Mouse (Mus musculus) liver, postnatal 0 days (tissue): ENCODE measurements around the gene Rtl3. TPM values are rescaled to one million over a fixed set of nuclear protein-coding genes. Genes with fewer than 3 reads are reported as not detected.

Source experiments
- ATAC-seq: fragments of 200-750 bp; cut with Nextera tagmentation; 2 replicates; pipeline ENCODE4 v1.8.0; 2017; ENCODE audit warnings: mild to moderate bottlenecking, moderate library complexity
- DNase-seq: peaks from one replicate; pipeline ENCODE4 v3.0.0-alpha.2; 2016
- H3K27ac ChIP-seq: fragments of 300-500 bp; sonication (generic); 2 replicates; pipeline ENCODE4 v1.5.1; 2014; ENCODE audit warnings: antibody characterized with exemption, moderate library complexity, mild to moderate bottlenecking, low read depth
- H3K27me3 ChIP-seq: fragments of 300-500 bp; sonication (generic); 2 replicates; pipeline ENCODE4 v1.6.1; 2014; ENCODE audit warnings: low read length, control low read depth, mixed read lengths; ENCODE audit not compliant: insufficient read depth
- H3K36me3 ChIP-seq: fragments of 300-500 bp; sonication (generic); replicated peaks from 2 replicates; pipeline ENCODE4 v1.6.1; 2014; ENCODE audit warnings: mild to moderate bottlenecking, control low read depth, low read length, moderate library complexity, mixed read lengths; ENCODE audit not compliant: insufficient read depth
- H3K4me1 ChIP-seq: fragments of 300-500 bp; sonication (generic); 2 replicates; pipeline ENCODE4 v1.6.1; 2014; ENCODE audit warnings: antibody characterized with exemption, mild to moderate bottlenecking, control low read depth; ENCODE audit not compliant: insufficient read depth
- H3K4me2 ChIP-seq: fragments of 300-500 bp; sonication (generic); 2 replicates; pipeline ENCODE4 v1.6.1; 2014; ENCODE audit warnings: low read depth, mild to moderate bottlenecking, low read length, moderate library complexity, mixed read lengths
- H3K4me3 ChIP-seq: fragments of 300-500 bp; sonication (generic); 2 replicates; pipeline ENCODE4 v1.5.1; 2014; ENCODE audit warnings: low read depth, low read length
- H3K9ac ChIP-seq: fragments of 300-500 bp; sonication (generic); replicated peaks from 2 replicates; pipeline ENCODE4 v1.6.1; 2014; ENCODE audit warnings: mild to moderate bottlenecking, moderate library complexity
- H3K9me3 ChIP-seq: fragments of 300-500 bp; sonication (generic); 2 replicates; pipeline ENCODE4 v1.6.1; 2016; ENCODE audit warnings: mild to moderate bottlenecking, control low read depth, low read length, mixed read lengths
- CTCF ChIP-seq: sonication (generic); IDR thresholded peaks from 2 replicates; pipeline ENCODE4 v1.5.1; 2016; ENCODE audit warnings: antibody characterized with exemption, low read depth
- EP300 ChIP-seq: IDR thresholded peaks from 2 replicates; pipeline ENCODE4 v1.6.1; 2016; ENCODE audit warnings: antibody characterized with exemption, low read depth, mild to moderate bottlenecking
- WGBS: fragments of 180-500 bp; shearing (Covaris S2); extraction: QIAGEN DNeasy Blood & Tissue Kit; methylation state at CpG from one replicate; pipeline ENCODE4 v1.1.7; 2014; ENCODE audit not compliant: insufficient replicate concordance; 5-methylcytosine and 5-hydroxymethylcytosine counted together
- polyA plus RNA-seq: library from polyadenylated mRNA; unstranded; fragments of >200 nt; fragmentation: Nextera tagmentation; extraction: Ambion mirVana; gene quantifications from 2 replicates; pipeline ENCODE4 v1.2.1, GENCODE M21; 2015

Gene Rtl3
- 0.43 TPM in 2 replicates for polyA plus RNA-seq

- H3K27me3 ChIP-seq: no peaks in the 10 kb centered on the region
- ATAC-seq: no peak
These were observed at the start of gene Rtl3 for GRCm38 (mm10) chrX:106840409-106840808. Gene Rtl3, minus strand, starts transcription at chrX:106840644.

GRCm38 (mm10) chrX:106872315-106872714, 31.9 kb upstream of the Rtl3 start:
- no peak overlapping the region for H3K4me3 ChIP-seq
- no peaks in the 10 kb centered on the region for H3K9me3 ChIP-seq
- H3K27me3 ChIP-seq: no peaks in the 10 kb centered on the region
- ATAC-seq: no peak
- no peak overlapping the region for H3K27ac ChIP-seq
- no peaks in the 10 kb centered on the region for H3K36me3 ChIP-seq
- DNase-seq: no peak
- no peak for TF ChIP-seq CTCF
- TF ChIP-seq EP300: no peak
- H3K9ac ChIP-seq: no peak overlapping the region
- no peak overlapping the region for H3K4me2 ChIP-seq
- H3K4me1 ChIP-seq: no peaks in the 10 kb centered on the region
- 53% methylated on average over 4 of the region's 4 CpGs for WGBS

More at GRCm38 (mm10) chrX:106840409-106840808, at the start of gene Rtl3:
- Histone ChIP-seq H3K36me3 (no peaks in the 10 kb centered on the region), H3K9me3 (0 out of 2 replicates have a peak, but pooled peaks cover 2% of the 10 kb centered on the region), H3K4me3 (no peak within 1 kb of the TSS), H3K4me2 (0 out of 2 replicates have a peak within 1 kb of the TSS, but pooled peaks have one; percentile 2), H3K4me1 (no peaks in the 10 kb centered on the region), H3K27ac (no peak within 1 kb of the TSS), H3K9ac (no peak within 1 kb of the TSS)
- WGBS: 60% methylated on average over 7 of the region's 7 CpGs
- TF ChIP-seq EP300: no peak
- no peak for TF ChIP-seq CTCF
- no peak for DNase-seq

GRCm38 (mm10) chrX:106871894-106872293, 31.4 kb upstream of the Rtl3 start:
- TF ChIP-seq EP300: no peak
- no peak for TF ChIP-seq CTCF
- 43% methylated on average over 3 of the region's 3 CpGs for WGBS
- ATAC-seq (no peak), DNase-seq (no peak)
- Histone ChIP-seq H3K4me1 (no peaks in the 10 kb centered on the region), H3K4me3 (no peak overlapping the region), H3K9ac (no peak overlapping the region), H3K36me3 (no peaks in the 10 kb centered on the region), H3K4me2 (no peak overlapping the region), H3K27ac (no peak overlapping the region), H3K27me3 (no peaks in the 10 kb centered on the region), H3K9me3 (no peaks in the 10 kb centered on the region)

DNA sequence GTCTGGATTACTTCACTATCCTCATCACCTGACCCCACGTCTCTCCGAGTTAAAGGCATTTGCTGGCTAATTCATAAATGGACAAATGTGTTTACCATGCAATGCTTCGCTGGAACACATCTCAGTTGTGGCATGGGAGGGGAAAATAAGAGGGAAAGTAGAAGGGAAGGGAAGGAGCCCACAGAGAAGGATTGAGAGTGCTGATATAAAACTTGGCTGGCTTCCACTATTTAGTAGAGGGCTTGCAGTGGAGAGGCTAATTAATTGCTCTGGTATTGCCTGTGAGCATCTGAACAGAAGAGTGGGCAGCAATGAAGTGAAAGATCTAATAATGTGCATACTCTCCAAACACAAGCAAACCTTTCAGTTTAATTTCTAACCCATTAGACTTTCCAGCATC, 31.0 kb upstream of the Rtl3 start:
- H3K9ac ChIP-seq: no peak overlapping the region
- H3K27me3 ChIP-seq: no peaks in the 10 kb centered on the region
- H3K9me3 ChIP-seq: no peaks in the 10 kb centered on the region
- H3K27ac ChIP-seq: no peak overlapping the region
- H3K4me3 ChIP-seq: no peak overlapping the region
- ATAC-seq (no peak), DNase-seq (no peak)
- TF ChIP-seq EP300 (no peak), CTCF (no peak)
- H3K36me3 ChIP-seq: no peaks in the 10 kb centered on the region
- no peak overlapping the region for H3K4me2 ChIP-seq
- WGBS: 69% methylated on average over 3 of the region's 3 CpGs
- H3K4me1 ChIP-seq: no peaks in the 10 kb centered on the region

GRCm38 (mm10) chrX:106853523-106854300, 13.3 kb upstream of the Rtl3 start:
- H3K27ac ChIP-seq: no peak overlapping the region
- no peak overlapping the region for H3K4me2 ChIP-seq
- DNase-seq (no peak), ATAC-seq (no peak)
- no peaks in the 10 kb centered on the region for H3K4me1 ChIP-seq
- H3K9me3 ChIP-seq: no peaks in the 10 kb centered on the region
- 73% methylated on average over 3 of the region's 3 CpGs for WGBS
- no peaks in the 10 kb centered on the region for H3K36me3 ChIP-seq
- H3K27me3 ChIP-seq: no peaks in the 10 kb centered on the region
- H3K9ac ChIP-seq: no peak overlapping the region
- TF ChIP-seq EP300 (no peak), CTCF (no peak)
- H3K4me3 ChIP-seq: no peak overlapping the region

DNA sequence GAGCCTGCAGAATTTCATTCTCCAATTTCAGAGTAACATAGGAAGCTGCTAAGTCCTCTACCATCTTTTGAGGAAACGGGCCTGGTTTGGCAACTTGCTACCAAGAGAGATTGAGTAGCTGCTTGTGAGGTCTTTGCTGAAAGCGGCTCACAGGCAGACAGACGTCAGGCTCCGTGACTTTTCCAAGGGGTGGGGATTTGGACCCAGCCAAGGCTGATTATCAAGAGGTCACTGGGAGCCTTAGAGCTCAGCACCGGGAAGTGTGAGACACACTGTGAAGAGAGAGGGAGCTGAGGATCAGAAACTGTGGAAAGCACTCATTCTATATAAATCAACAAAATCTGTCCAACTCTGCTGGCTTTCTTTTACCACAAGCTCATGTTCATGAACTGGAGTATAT, 853 bp downstream of the Rtl3 start:
- no peak overlapping the region for H3K4me3 ChIP-seq
- no peak overlapping the region for H3K4me2 ChIP-seq
- no peak overlapping the region for H3K9ac ChIP-seq
- no peaks in the 10 kb centered on the region for H3K27me3 ChIP-seq
- 0 out of 2 replicates have a peak, but pooled peaks cover 2% of the 10 kb centered on the region for H3K9me3 ChIP-seq
- no peaks in the 10 kb centered on the region for H3K4me1 ChIP-seq
- ATAC-seq (no peak), DNase-seq (no peak)
- H3K36me3 ChIP-seq: no peaks in the 10 kb centered on the region
- TF ChIP-seq EP300 (no peak), CTCF (no peak)
- H3K27ac ChIP-seq: no peak overlapping the region
- 60% methylated on average over 5 of the region's 5 CpGs for WGBS
